Mouse (Mus musculus): ENCODE results near the gene Gm49398.

Gene Gm49398

DNA sequence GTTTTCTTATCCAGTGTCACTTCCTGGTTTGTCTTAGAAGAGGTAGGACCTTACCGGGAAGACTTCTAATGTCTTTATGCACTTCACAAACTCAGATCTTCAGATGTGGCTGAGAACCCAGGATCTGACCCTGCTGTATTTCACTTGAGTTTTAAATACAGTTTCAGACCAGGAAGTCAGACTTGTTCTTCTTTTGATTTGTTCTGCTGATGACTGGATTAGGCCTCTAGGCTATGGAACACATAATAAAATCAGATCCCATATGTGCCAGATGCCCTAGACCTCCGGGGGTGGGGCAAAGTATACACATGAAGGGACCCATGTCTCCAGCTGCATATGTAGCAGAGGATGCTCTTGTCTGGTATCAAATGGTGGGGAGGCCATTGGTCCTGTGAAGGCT, at the start of gene Gm49398:
TSS of gene Gm49398 (minus strand) at position 101 of the 400 bp plus-strand sequence.
- no peak for DNase-seq (ENCODE audit: low spot score in 2 of 2)

DNA sequence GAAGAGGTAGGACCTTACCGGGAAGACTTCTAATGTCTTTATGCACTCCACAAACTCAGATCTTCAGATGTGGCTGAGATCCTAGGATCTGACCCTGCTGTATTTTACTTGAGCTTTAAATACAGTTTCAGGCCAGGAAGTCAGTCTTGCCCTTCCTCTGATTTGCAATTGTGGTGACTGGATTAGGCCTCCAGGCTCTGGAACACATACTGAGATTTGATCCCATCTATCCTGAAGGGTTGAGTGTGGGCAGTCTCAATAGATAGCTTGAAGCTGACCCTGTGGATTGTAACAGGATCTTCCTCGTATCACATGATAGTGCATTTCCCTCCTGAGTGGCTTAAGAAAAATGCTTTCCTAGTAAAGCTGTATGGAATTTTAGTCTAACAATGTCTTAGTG, 33.4 kb downstream of the Gm49398 start, which contains the start of gene Cts8:
TSS of gene Cts8 (minus strand) at position 101 of the 400 bp plus-strand sequence.
- no peak for DNase-seq (ENCODE audit: low spot score in 2 of 2)

DNA sequence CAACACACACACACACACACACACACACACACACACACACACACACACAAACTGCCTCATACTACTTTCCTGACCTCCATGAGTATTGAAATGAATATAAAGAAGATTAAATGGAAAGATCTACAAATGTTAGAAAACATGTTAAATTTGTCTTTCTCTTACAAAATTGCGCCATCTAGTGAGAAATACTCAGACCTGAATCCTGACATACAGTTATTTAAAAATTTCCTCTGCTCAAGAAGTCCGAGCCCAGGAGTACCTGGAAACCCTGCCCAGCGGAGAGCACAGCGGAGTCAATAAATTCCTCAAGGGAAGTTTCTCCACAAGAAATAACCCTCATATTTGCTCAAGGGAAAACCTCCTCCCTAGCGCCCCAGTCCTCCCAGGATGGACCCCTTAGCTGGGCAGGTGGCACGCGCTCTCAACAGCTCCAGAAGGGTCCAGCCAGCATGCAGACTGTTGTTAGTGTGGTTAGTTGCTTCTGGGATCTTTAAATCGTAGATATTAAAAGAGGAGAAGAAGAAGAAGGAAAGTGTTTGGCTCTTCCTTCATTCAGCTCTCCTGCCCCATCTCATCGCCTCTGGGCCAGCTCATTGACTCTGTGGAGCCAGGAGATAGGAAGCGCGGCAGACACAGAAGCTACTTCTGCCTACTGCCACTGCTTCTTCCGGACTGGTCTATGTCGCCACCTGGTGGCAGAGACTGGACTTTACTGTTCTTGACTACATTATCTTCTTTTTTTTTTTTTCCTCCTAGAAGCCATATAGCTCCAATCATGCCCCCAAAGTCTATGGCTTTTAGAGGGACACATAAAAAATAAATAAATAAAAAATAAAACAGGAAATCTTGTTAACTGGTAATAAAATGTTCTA, 47.3 kb downstream of the Gm49398 start:
- DNase-seq (ENCODE audit: low spot score in 2 of 2): peak; percentile 19 to 72

DNA sequence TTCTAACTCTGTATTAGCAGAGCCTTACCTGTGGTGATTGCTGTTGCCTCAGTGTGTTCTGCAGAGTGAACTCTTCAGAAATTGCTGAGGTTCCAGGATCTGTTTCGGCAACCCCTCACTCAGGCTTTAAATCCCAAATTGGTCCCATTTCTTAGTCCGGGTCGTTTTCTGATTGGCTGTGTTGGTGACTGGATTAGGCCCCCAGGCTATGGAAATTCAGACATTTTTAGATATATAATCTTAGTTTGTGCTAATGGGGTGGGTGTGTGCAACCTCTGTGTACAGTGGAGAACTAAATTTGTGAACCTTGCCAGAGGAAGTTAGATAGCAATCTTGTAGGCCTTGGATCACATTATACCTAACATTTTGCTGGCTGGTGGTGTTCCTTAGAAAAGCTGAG, 85.3 kb downstream of the Gm49398 start, which contains the start of gene Cts6:
TSS of gene Cts6 (minus strand) at position 101 of the 400 bp plus-strand sequence.
- DNase-seq (ENCODE audit: low spot score in 2 of 2): no peak
